In the genomic region with DNA sequence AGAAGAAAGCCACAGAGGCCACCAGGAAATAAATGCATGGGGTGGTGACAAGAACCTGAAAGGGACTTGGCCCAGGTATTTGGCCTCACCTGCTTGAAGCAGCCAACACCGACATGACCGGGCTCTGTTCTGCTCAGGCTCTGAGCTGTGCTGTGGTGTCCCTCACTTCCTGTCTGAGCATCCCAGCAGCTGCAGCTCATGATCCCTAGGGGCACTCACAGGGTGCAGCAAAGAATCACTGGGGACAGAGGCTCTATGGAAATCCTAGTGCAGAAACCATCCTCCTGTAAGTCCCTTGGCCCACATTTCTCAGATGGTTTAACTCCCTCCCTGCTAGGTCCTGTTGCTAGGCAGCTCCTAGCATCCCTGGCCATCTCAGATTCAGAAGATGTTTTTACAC, we compare ENCODE assay signal across 24 mouse cellular contexts. TPM values are rescaled to one million over a fixed set of nuclear protein-coding genes. Genes with fewer than 3 reads are reported as not detected.
DNase-seq lines count a peak whose midpoint lies in the region; ATAC-seq and TF ChIP-seq lines count a peak whose summit lies in the region.
"Had no signal": no experiment of that assay in that cellular context is flagged by ENCODE, and none has a peak within 500 bp of the region (broad histone marks: within the 10 kb centered on the region; RNA-seq: fewer than 3 reads in every experiment).

No protein-coding gene starts in this region.

- no peak overlapping the region for H3K4me2 ChIP-seq in hindbrain, embryonic 15.5 days
- H3K4me2 ChIP-seq in hindbrain, embryonic 14.5 days (replicated peaks): no peak overlapping the region
- no peak overlapping the region for H3K4me2 ChIP-seq in liver, postnatal 0 days (ENCODE audit: low read depth, low read length)
- no peak overlapping the region for H3K4me2 ChIP-seq in liver, embryonic 11.5 days
- no peak overlapping the region for H3K4me2 ChIP-seq in CH12.LX (ENCODE audit: insufficient read depth, low read depth, poor library complexity, severe bottlenecking)
- no peak overlapping the region for H3K4me2 ChIP-seq in midbrain, embryonic 15.5 days
- H3K4me2 ChIP-seq: embryonic facial prominence, embryonic 13.5 days; forebrain, embryonic 12.5 days; heart, embryonic 12.5 days; hindbrain, embryonic 13.5 days had no signal

- no peak for TF ChIP-seq EP300 in liver, postnatal 0 days (IDR thresholded peaks at IDR 0.05; ENCODE audit: low read depth)
- TF ChIP-seq EP300 in CH12.LX (IDR thresholded peaks at IDR 0.05; ENCODE audit: low read length): no peak

- no peaks in the 10 kb centered on the region for H3K79me2 ChIP-seq in CH12.LX (replicated peaks; ENCODE audit: control insufficient read depth, extremely low read depth, insufficient read depth, poor library complexity, severe bottlenecking)

- H3K27me3 ChIP-seq in hindbrain, embryonic 15.5 days: 0 out of 2 replicates have a peak, but pooled peaks cover 2% of the 10 kb centered on the region
- no peaks in the 10 kb centered on the region for H3K27me3 ChIP-seq in hindbrain, embryonic 14.5 days (ENCODE audit: control insufficient read depth, insufficient read depth, low read length)
- no peaks in the 10 kb centered on the region for H3K27me3 ChIP-seq in liver, postnatal 0 days (ENCODE audit: insufficient read depth, low read length)
- no peaks in the 10 kb centered on the region for H3K27me3 ChIP-seq in liver, embryonic 11.5 days (replicated peaks; ENCODE audit: control insufficient read depth, insufficient read depth, low read length)
- peaks cover 8% of the 10 kb centered on the region for H3K27me3 ChIP-seq in CH12.LX (replicated peaks)
- no peaks in the 10 kb centered on the region for H3K27me3 ChIP-seq in midbrain, embryonic 15.5 days (replicated peaks)
- H3K27me3 ChIP-seq: embryonic facial prominence, embryonic 13.5 days had no signal

- TF ChIP-seq RAD21 in CH12.LX (IDR thresholded peaks at IDR 0.05; ENCODE audit: low read depth, low read length): no peak

- DNase-seq in hindbrain, embryonic 14.5 days (ENCODE audit: low spot score): no peak
- no peak for DNase-seq in liver, postnatal 0 days
- DNase-seq in liver, embryonic 11.5 days (ENCODE audit: low spot score): no peak
- peak; percentile 33 for DNase-seq in CH12.LX (ENCODE audit: extremely low read depth)
- no peak for DNase-seq in right cerebral cortex, postnatal 36 days (ENCODE audit: low spot score in 2 of 2)
- DNase-seq: adrenal gland, adult 2 months; adrenal gland, postnatal 25 days; cerebellum, adult 18-20 months; cerebellum, adult 9-11 months; cerebellum, postnatal 36 days; gastrocnemius, postnatal 10 days; heart, postnatal 36 days had no signal

- in situ Hi-C loops in CH12.LX (cut with MboI; ENCODE audit: low pct_ligation_motif_present, low pct_unique_long_range_greater_than_20kb, low sequenced_read_pairs): no loop called here

- ATAC-seq in hindbrain, embryonic 15.5 days (ENCODE audit: low FRiP score, low read depth): 0 out of 2 replicates have a peak, but pooled peaks have one; percentile 25
- no peak for ATAC-seq in hindbrain, embryonic 14.5 days (ENCODE audit: low FRiP score)
- ATAC-seq in liver, postnatal 0 days: no peak
- ATAC-seq in liver, embryonic 11.5 days (replicated peaks; ENCODE audit: low FRiP score): no peak
- no peak for ATAC-seq in midbrain, embryonic 15.5 days (replicated peaks)
- ATAC-seq: forebrain, embryonic 16.5 days; inflammation-experienced regulatory T-cells, adult 6 months had no signal

- WGBS in hindbrain, embryonic 15.5 days: 81% methylated on average over 2 of the region's 2 CpGs
- WGBS in hindbrain, embryonic 14.5 days: 93% methylated on average over 2 of the region's 2 CpGs
- WGBS in liver, postnatal 0 days (ENCODE audit: insufficient replicate concordance): 60% methylated on average over 2 of the region's 2 CpGs
- 57% methylated on average over 2 of the region's 2 CpGs for WGBS in liver, embryonic 11.5 days
- 85% methylated on average over 2 of the region's 2 CpGs for WGBS in midbrain, embryonic 15.5 days

- no peak for TF ChIP-seq POLR2A in CH12.LX (IDR thresholded peaks at IDR 0.05; ENCODE audit: low read depth, low read length)

- peaks cover 18% of the 10 kb centered on the region for H3K4me1 ChIP-seq in hindbrain, embryonic 15.5 days (replicated peaks)
- H3K4me1 ChIP-seq in hindbrain, embryonic 14.5 days (replicated peaks; ENCODE audit: control insufficient read depth, insufficient read depth, low read length): no peaks in the 10 kb centered on the region; the same call in 1 of the 2 replicates
- peaks cover 7% of the 10 kb centered on the region for H3K4me1 ChIP-seq in liver, postnatal 0 days (ENCODE audit: insufficient read depth)
- H3K4me1 ChIP-seq in liver, embryonic 11.5 days (replicated peaks; ENCODE audit: control insufficient read depth, insufficient read depth, low read length): no peaks in the 10 kb centered on the region
- peaks cover 0 to 26% of the 10 kb centered on the region in 2 experiments; a peak in 2 of 4 replicates for H3K4me1 ChIP-seq in CH12.LX (ENCODE audit: control insufficient read depth in 1 of 2, insufficient read depth in 2 of 2)
- peaks cover 6% of the 10 kb centered on the region; the same call in 1 of the 2 replicates for H3K4me1 ChIP-seq in midbrain, embryonic 15.5 days

- no peaks in the 10 kb centered on the region for H3K36me3 ChIP-seq in hindbrain, embryonic 15.5 days
- no peaks in the 10 kb centered on the region for H3K36me3 ChIP-seq in hindbrain, embryonic 14.5 days (replicated peaks; ENCODE audit: control insufficient read depth, insufficient read depth)
- no peaks in the 10 kb centered on the region for H3K36me3 ChIP-seq in liver, postnatal 0 days (replicated peaks; ENCODE audit: insufficient read depth, low read length)
- H3K36me3 ChIP-seq in liver, embryonic 11.5 days (ENCODE audit: control insufficient read depth, insufficient read depth, low read length): no peaks in the 10 kb centered on the region
- H3K36me3 ChIP-seq in CH12.LX (replicated peaks in 1 of 2; ENCODE audit: control insufficient read depth in 1 of 2, insufficient read depth in 1 of 2, low read length in 1 of 2): no peaks in the 10 kb centered on the region
- no peaks in the 10 kb centered on the region for H3K36me3 ChIP-seq in midbrain, embryonic 15.5 days (replicated peaks)
- H3K36me3 ChIP-seq: embryonic facial prominence, embryonic 13.5 days; forebrain, embryonic 12.5 days; heart, embryonic 12.5 days; hindbrain, embryonic 13.5 days had no signal

- H3K4me3 ChIP-seq in hindbrain, embryonic 15.5 days: no peak overlapping the region
- no peak overlapping the region for H3K4me3 ChIP-seq in hindbrain, embryonic 14.5 days (replicated peaks; ENCODE audit: low read length)
- H3K4me3 ChIP-seq in liver, postnatal 0 days (ENCODE audit: low read depth, low read length): no peak overlapping the region
- no peak overlapping the region for H3K4me3 ChIP-seq in liver, embryonic 11.5 days (ENCODE audit: low read depth, low read length)
- no peak overlapping the region for H3K4me3 ChIP-seq in CH12.LX (replicated peaks in 1 of 3; ENCODE audit: low read depth in 2 of 3, low read length in 2 of 3, poor library complexity in 1 of 3)
- H3K4me3 ChIP-seq in midbrain, embryonic 15.5 days: no peak overlapping the region
- H3K4me3 ChIP-seq: embryonic facial prominence, embryonic 13.5 days; forebrain, embryonic 12.5 days; heart, adult 2 months; heart, embryonic 12.5 days; hindbrain, embryonic 13.5 days had no signal

- H3K9ac ChIP-seq in hindbrain, embryonic 15.5 days: no peak overlapping the region
- H3K9ac ChIP-seq in hindbrain, embryonic 14.5 days: no peak overlapping the region
- no peak overlapping the region for H3K9ac ChIP-seq in liver, postnatal 0 days (replicated peaks)
- no peak overlapping the region for H3K9ac ChIP-seq in liver, embryonic 11.5 days (ENCODE audit: low read depth, low read length)
- H3K9ac ChIP-seq in CH12.LX (ENCODE audit: insufficient read depth, low read depth): no peak overlapping the region
- H3K9ac ChIP-seq in midbrain, embryonic 15.5 days: no peak overlapping the region
- H3K9ac ChIP-seq: embryonic facial prominence, embryonic 13.5 days; forebrain, embryonic 12.5 days; heart, embryonic 12.5 days; hindbrain, embryonic 13.5 days had no signal

- no peaks in the 10 kb centered on the region for H3K9me3 ChIP-seq in hindbrain, embryonic 15.5 days
- H3K9me3 ChIP-seq in hindbrain, embryonic 14.5 days (ENCODE audit: control insufficient read depth, low read length): no peaks in the 10 kb centered on the region
- no peaks in the 10 kb centered on the region for H3K9me3 ChIP-seq in liver, postnatal 0 days (ENCODE audit: low read length)
- H3K9me3 ChIP-seq in liver, embryonic 11.5 days (ENCODE audit: control insufficient read depth, low read length): no peaks in the 10 kb centered on the region
- H3K9me3 ChIP-seq in CH12.LX (replicated peaks; ENCODE audit: low read length): peaks cover 8% of the 10 kb centered on the region
- H3K9me3 ChIP-seq in midbrain, embryonic 15.5 days: no peaks in the 10 kb centered on the region
- H3K9me3 ChIP-seq: embryonic facial prominence, embryonic 13.5 days; forebrain, embryonic 12.5 days; heart, embryonic 12.5 days; hindbrain, embryonic 13.5 days had no signal

- dilution Hi-C loops in CH12.LX (cut with MboI; ENCODE audit: extremely low pct_ligation_motif_present, extremely low pct_unique_long_range_greater_than_20kb, low sequenced_read_pairs): no loop called here

- 0 out of 2 replicates have a peak, but pooled peaks have one; percentile 10 for TF ChIP-seq CTCF in liver, postnatal 0 days (IDR thresholded peaks at IDR 0.05; ENCODE audit: low read depth)
- TF ChIP-seq CTCF in CH12.LX (conservative IDR thresholded peaks at IDR 0.05 in 1 of 2, IDR thresholded peaks at IDR 0.05 in 1 of 2; ENCODE audit: low read depth in 2 of 2, low read length in 2 of 2): no peak

- no peak overlapping the region for H3K27ac ChIP-seq in hindbrain, embryonic 15.5 days (replicated peaks)
- H3K27ac ChIP-seq in hindbrain, embryonic 14.5 days: no peak overlapping the region
- H3K27ac ChIP-seq in liver, postnatal 0 days (ENCODE audit: low read depth): no peak overlapping the region
- H3K27ac ChIP-seq in liver, embryonic 11.5 days (ENCODE audit: low read depth, low read length): no peak overlapping the region
- H3K27ac ChIP-seq in CH12.LX (ENCODE audit: insufficient read depth, low read depth): no peak overlapping the region
- H3K27ac ChIP-seq in midbrain, embryonic 15.5 days: no peak overlapping the region
- H3K27ac ChIP-seq: embryonic facial prominence, embryonic 13.5 days; forebrain, embryonic 12.5 days; heart, adult 2 months; hindbrain, embryonic 13.5 days had no signal

RNA-seq across cellular contexts. Expression of gene Bdkrb2, which starts 15.9 kb away (rescaled TPM):
- 2.1 TPM in 2 replicates for polyA plus RNA-seq in hindbrain, embryonic 15.5 days (2015; fragmentation: Nextera tagmentation; extraction: Ambion mirVana)
- 0.47 and 0.75 TPM in 2 replicates for polyA plus RNA-seq in hindbrain, embryonic 14.5 days (2014; fragmentation: Nextera tagmentation; extraction: Ambion mirVana)
- polyA plus RNA-seq in liver, postnatal 0 days (2015; fragmentation: Nextera tagmentation; extraction: Ambion mirVana): 0.05 TPM in 1 of 2 replicates, not detected in the other
- polyA plus RNA-seq in liver, embryonic 11.5 days (2014; fragmentation: Nextera tagmentation; extraction: Ambion mirVana): not detected in 2 replicates
- total RNA-seq in CH12.LX (2012; rRNA removed) (not detected in 2 replicates), CH12.LX (2014; rRNA removed) (not detected in 2 replicates)
- 0.06 TPM in 1 of 2 replicates, not detected in the other for polyA plus RNA-seq in CH12.LX (2012; ENCODE audit: insufficient read length, low read depth)
- polyA plus RNA-seq in midbrain, embryonic 15.5 days (2015; fragmentation: Nextera tagmentation; extraction: Ambion mirVana): 1.9 TPM in 2 replicates
- polyA plus RNA-seq: inflammation-experienced regulatory T-cells, adult 6 months had no signal

RNA-seq across cellular contexts. Expression of gene Bdkrb1, which starts 55.7 kb away (rescaled TPM):
- polyA plus RNA-seq in hindbrain, embryonic 15.5 days (2015; fragmentation: Nextera tagmentation; extraction: Ambion mirVana): 0.39 and 0.42 TPM in 2 replicates
- polyA plus RNA-seq in hindbrain, embryonic 14.5 days (2014; fragmentation: Nextera tagmentation; extraction: Ambion mirVana): 0.33 TPM in 1 of 2 replicates, not detected in the other
- not detected in 2 replicates for polyA plus RNA-seq in liver, postnatal 0 days (2015; fragmentation: Nextera tagmentation; extraction: Ambion mirVana)
- 0.31 and 0.37 TPM in 2 replicates for polyA plus RNA-seq in liver, embryonic 11.5 days (2014; fragmentation: Nextera tagmentation; extraction: Ambion mirVana)
- 0.29 and 0.81 TPM in 2 replicates for total RNA-seq in CH12.LX (2012; rRNA removed)
- 1.00 and 1.5 TPM in 2 replicates for total RNA-seq in CH12.LX (2014; rRNA removed)
- polyA plus RNA-seq in CH12.LX (2012; ENCODE audit: insufficient read length, low read depth): 0.87 and 1.0 TPM in 2 replicates
- polyA plus RNA-seq in midbrain, embryonic 15.5 days (2015; fragmentation: Nextera tagmentation; extraction: Ambion mirVana): 0.19 TPM in 1 of 2 replicates, not detected in the other
- total RNA-seq: adrenal gland, adult 2 months; adrenal gland, postnatal 25 days; ES-E14; heart, adult 2 months; heart, postnatal 36 days had no signal
- polyA plus RNA-seq: embryonic facial prominence, embryonic 13.5 days; forebrain, embryonic 12.5 days; forebrain, embryonic 16.5 days; frontal cortex, adult 2 months; heart, embryonic 12.5 days; heart, embryonic 16.5 days had no signal
